Mouse (Mus musculus): Measurements from ENCODE around the gene Tsc22d3.
"Not testable (repeated sequence)": the region's sequence is repeated elsewhere in the genome, so short reads cannot be mapped to it uniquely, and the experiment has no call there.

The Tsc22d3 gene

GRCm38 (mm10) chrX:140567711-140568407 lies 32.6 kb downstream of the Tsc22d3 start:
- DNase-seq (ENCODE audit: low spot score in 2 of 2) = no peak

- no peak for DNase-seq (ENCODE audit: low spot score in 2 of 2)
Observed at GRCm38 (mm10) chrX:140565759-140566158, 34.7 kb downstream of the Tsc22d3 start.

GRCm38 (mm10) chrX:140565212-140565611 lies 35.2 kb downstream of the Tsc22d3 start:
- DNase-seq (ENCODE audit: low spot score in 2 of 2) = peak; percentile 36 to 42

- DNase-seq (ENCODE audit: low spot score in 2 of 2) = peak; percentile 29 to 37
Observed at GRCm38 (mm10) chrX:140564777-140565176, 35.7 kb downstream of the Tsc22d3 start.

- no peak for DNase-seq (ENCODE audit: low spot score in 2 of 2)
Observed at GRCm38 (mm10) chrX:140558176-140558844, 42.1 kb downstream of the Tsc22d3 start.

- no peak for DNase-seq (ENCODE audit: low spot score in 2 of 2)
Observed at GRCm38 (mm10) chrX:140555965-140556364, 44.5 kb downstream of the Tsc22d3 start.

GRCm38 (mm10) chrX:140555423-140555822 lies 45.0 kb downstream of the Tsc22d3 start:
- DNase-seq (ENCODE audit: low spot score in 2 of 2) = no peak

GRCm38 (mm10) chrX:140547660-140548419 lies 52.6 kb downstream of the Tsc22d3 start:
- no peak for DNase-seq (ENCODE audit: low spot score in 2 of 2)

- peak; percentile 47 to 67 for DNase-seq (ENCODE audit: low spot score in 2 of 2)
Observed at GRCm38 (mm10) chrX:140544737-140545136, 55.7 kb downstream of the Tsc22d3 start.

- peak; percentile 77 to 80 for DNase-seq (ENCODE audit: low spot score in 2 of 2)
Observed at GRCm38 (mm10) chrX:140542938-140543673, 57.4 kb downstream of the Tsc22d3 start.

GRCm38 (mm10) chrX:140542474-140542845 lies 58.0 kb downstream of the Tsc22d3 start:
- DNase-seq (ENCODE audit: low spot score in 2 of 2) = peak; percentile 42 to 53

- peak; percentile 23 to 35 for DNase-seq (ENCODE audit: low spot score in 2 of 2)
Observed at GRCm38 (mm10) chrX:140541711-140542473, 58.6 kb downstream of the Tsc22d3 start.

GRCm38 (mm10) chrX:140540500-140541114 lies 59.9 kb downstream of the Tsc22d3 start:
- DNase-seq (ENCODE audit: low spot score in 2 of 2) = no peak

- DNase-seq (ENCODE audit: low spot score in 2 of 2) = not testable (repeated sequence)
Observed at GRCm38 (mm10) chrX:140539831-140540230, 60.6 kb downstream of the Tsc22d3 start.

- no peak for DNase-seq (ENCODE audit: low spot score in 2 of 2)
Observed at GRCm38 (mm10) chrX:140539111-140539680, 61.3 kb downstream of the Tsc22d3 start.

GRCm38 (mm10) chrX:140538649-140539048 lies 61.8 kb downstream of the Tsc22d3 start:
- DNase-seq (ENCODE audit: low spot score in 2 of 2) = no peak

GRCm38 (mm10) chrX:140537662-140538061 lies 62.8 kb downstream of the Tsc22d3 start:
- DNase-seq (ENCODE audit: low spot score in 2 of 2) = no peak

- no peak for DNase-seq (ENCODE audit: low spot score in 2 of 2)
Observed at GRCm38 (mm10) chrX:140535487-140535886, 65.0 kb downstream of the Tsc22d3 start.

GRCm38 (mm10) chrX:140534306-140534705 lies 66.2 kb downstream of the Tsc22d3 start:
- no peak for DNase-seq (ENCODE audit: low spot score in 2 of 2)

GRCm38 (mm10) chrX:140532325-140532724 lies 68.1 kb downstream of the Tsc22d3 start:
- no peak for DNase-seq (ENCODE audit: low spot score in 2 of 2)
